Mouse (Mus musculus): ENCODE results near the gene Olfr1044. TPM values are rescaled to one million over a fixed set of nuclear protein-coding genes. Genes with fewer than 3 reads are reported as not detected.
"Not testable (repeated sequence)": the region's sequence is repeated elsewhere in the genome, so short reads cannot be mapped to it uniquely, and the experiment has no call there.

Olfr1044 gene
- total RNA-seq (2015; ENCODE audit: low replicate concordance), result not detected in 2 replicates
- not detected in 2 replicates for total RNA-seq (2017; ENCODE audit: low replicate concordance)

- ATAC-seq (replicated peaks; ENCODE audit: low FRiP score, poor library complexity, severe bottlenecking), result no peak
These were observed at the start of gene Olfr1044 for GRCm38 (mm10) chr2:86177720-86178119. Gene Olfr1044 (minus strand): TSS chr2:86177820.

GRCm38 (mm10) chr2:86219214-86219613, 41.6 kb upstream of the Olfr1044 start, which contains the start of gene Olfr1046:
Gene Olfr1046 (minus strand): TSS chr2:86219314.
- no peak for ATAC-seq (replicated peaks; ENCODE audit: low FRiP score, poor library complexity, severe bottlenecking)

GRCm38 (mm10) chr2:86202909-86203308, 25.3 kb upstream of the Olfr1044 start, which contains the start of gene Olfr1045:
Gene Olfr1045 (minus strand): TSS chr2:86203009.
- no peak for ATAC-seq (replicated peaks; ENCODE audit: low FRiP score, poor library complexity, severe bottlenecking)

GRCm38 (mm10) chr2:86195863-86196262, 18.2 kb upstream of the Olfr1044 start:
- ATAC-seq (replicated peaks; ENCODE audit: low FRiP score, poor library complexity, severe bottlenecking), result no peak

- ATAC-seq (replicated peaks; ENCODE audit: low FRiP score, poor library complexity, severe bottlenecking), result no peak
These were observed 8.0 kb upstream of the Olfr1044 start, which contains the start of gene Olfr52 for GRCm38 (mm10) chr2:86185583-86185982. Gene Olfr52 (minus strand): TSS chr2:86185683.

- ATAC-seq (replicated peaks; ENCODE audit: low FRiP score, poor library complexity, severe bottlenecking), result no peak
These were observed 2.3 kb upstream of the Olfr1044 start for GRCm38 (mm10) chr2:86179950-86180349.

- ATAC-seq (replicated peaks; ENCODE audit: low FRiP score, poor library complexity, severe bottlenecking), result not testable (repeated sequence)
These were observed 2.2 kb downstream of the Olfr1044 start for GRCm38 (mm10) chr2:86175422-86175821.

GRCm38 (mm10) chr2:86167422-86167821, 10.2 kb downstream of the Olfr1044 start, which contains the start of gene Olfr1043:
Gene Olfr1043 (minus strand): TSS chr2:86167522.
- no peak for ATAC-seq (replicated peaks; ENCODE audit: low FRiP score, poor library complexity, severe bottlenecking)

- ATAC-seq (replicated peaks; ENCODE audit: low FRiP score, poor library complexity, severe bottlenecking), result no peak
These were observed 15.9 kb downstream of the Olfr1044 start, which contains the start of gene Olfr1042 for GRCm38 (mm10) chr2:86161738-86162137. Gene Olfr1042 (minus strand): TSS chr2:86161838.

GRCm38 (mm10) chr2:86146632-86147031, 31.0 kb downstream of the Olfr1044 start, which contains the start of gene Olfr1040:
Gene Olfr1040 (minus strand): TSS chr2:86146732.
- ATAC-seq (replicated peaks; ENCODE audit: low FRiP score, poor library complexity, severe bottlenecking), result no peak

GRCm38 (mm10) chr2:86135828-86136227, 41.8 kb downstream of the Olfr1044 start, which contains the start of gene Olfr1039:
Gene Olfr1039 (minus strand): TSS chr2:86135928.
- ATAC-seq (replicated peaks; ENCODE audit: low FRiP score, poor library complexity, severe bottlenecking), result no peak

Other genes starting within 250 kb of the Olfr1044 start
- gene Olfr1028, start 227.4 kb downstream of the Olfr1044 start, total RNA-seq (2015; ENCODE audit: low replicate concordance), result not detected in 2 replicates
- not detected in 2 replicates for gene Olfr1028, start 227.4 kb downstream of the Olfr1044 start, total RNA-seq (2017; ENCODE audit: low replicate concordance)
- gene Olfr1029, start 203.9 kb downstream of the Olfr1044 start, total RNA-seq (2015; ENCODE audit: low replicate concordance), result not detected in 2 replicates
- gene Olfr1029, start 203.9 kb downstream of the Olfr1044 start, total RNA-seq (2017; ENCODE audit: low replicate concordance), result not detected in 2 replicates
- gene Olfr1030, start 198.5 kb downstream of the Olfr1044 start, total RNA-seq (2015; ENCODE audit: low replicate concordance), result not detected in 2 replicates
- gene Olfr1030, start 198.5 kb downstream of the Olfr1044 start, total RNA-seq (2017; ENCODE audit: low replicate concordance), result not detected in 2 replicates
- not detected in 2 replicates for gene Olfr1031, start 187.5 kb downstream of the Olfr1044 start, total RNA-seq (2015; ENCODE audit: low replicate concordance)
- not detected in 2 replicates for gene Olfr1031, start 187.5 kb downstream of the Olfr1044 start, total RNA-seq (2017; ENCODE audit: low replicate concordance)
- gene Olfr1032, start 172.3 kb downstream of the Olfr1044 start, total RNA-seq (2015; ENCODE audit: low replicate concordance), result not detected in 2 replicates
- gene Olfr1032, start 172.3 kb downstream of the Olfr1044 start, total RNA-seq (2017; ENCODE audit: low replicate concordance), result not detected in 2 replicates
- gene Olfr1033, start 157.2 kb downstream of the Olfr1044 start, total RNA-seq (2015; ENCODE audit: low replicate concordance), result not detected in 2 replicates
- gene Olfr1033, start 157.2 kb downstream of the Olfr1044 start, total RNA-seq (2017; ENCODE audit: low replicate concordance), result not detected in 2 replicates
- not detected in 2 replicates for gene Olfr1034, start 132.0 kb downstream of the Olfr1044 start, total RNA-seq (2015; ENCODE audit: low replicate concordance)
- not detected in 2 replicates for gene Olfr1034, start 132.0 kb downstream of the Olfr1044 start, total RNA-seq (2017; ENCODE audit: low replicate concordance)
- not detected in 2 replicates for gene Olfr1036, start 103.8 kb downstream of the Olfr1044 start, total RNA-seq (2015; ENCODE audit: low replicate concordance)
- not detected in 2 replicates for gene Olfr1036, start 103.8 kb downstream of the Olfr1044 start, total RNA-seq (2017; ENCODE audit: low replicate concordance)
- gene Olfr1037, start 90.4 kb downstream of the Olfr1044 start, total RNA-seq (2015; ENCODE audit: low replicate concordance), result not detected in 2 replicates
- gene Olfr1037, start 90.4 kb downstream of the Olfr1044 start, total RNA-seq (2017; ENCODE audit: low replicate concordance), result not detected in 2 replicates
- gene Olfr1039, start 41.9 kb downstream of the Olfr1044 start, total RNA-seq (2015; ENCODE audit: low replicate concordance), result not detected in 2 replicates
- gene Olfr1039, start 41.9 kb downstream of the Olfr1044 start, total RNA-seq (2017; ENCODE audit: low replicate concordance), result not detected in 2 replicates
- gene Olfr1040, start 31.1 kb downstream of the Olfr1044 start, total RNA-seq (2015; ENCODE audit: low replicate concordance), result not detected in 2 replicates
- gene Olfr1040, start 31.1 kb downstream of the Olfr1044 start, total RNA-seq (2017; ENCODE audit: low replicate concordance), result not detected in 2 replicates
- not detected in 2 replicates for gene Olfr1042, start 16.0 kb downstream of the Olfr1044 start, total RNA-seq (2015; ENCODE audit: low replicate concordance)
- gene Olfr1042, start 16.0 kb downstream of the Olfr1044 start, total RNA-seq (2017; ENCODE audit: low replicate concordance), result not detected in 2 replicates
- not detected in 2 replicates for gene Olfr1043, start 10.3 kb downstream of the Olfr1044 start, total RNA-seq (2015; ENCODE audit: low replicate concordance)
- gene Olfr1043, start 10.3 kb downstream of the Olfr1044 start, total RNA-seq (2017; ENCODE audit: low replicate concordance), result not detected in 2 replicates
- not detected in 2 replicates for gene Olfr52, start 7.9 kb upstream of the Olfr1044 start, total RNA-seq (2015; ENCODE audit: low replicate concordance)
- not detected in 2 replicates for gene Olfr52, start 7.9 kb upstream of the Olfr1044 start, total RNA-seq (2017; ENCODE audit: low replicate concordance)
- not detected in 2 replicates for gene Olfr1045, start 25.2 kb upstream of the Olfr1044 start, total RNA-seq (2015; ENCODE audit: low replicate concordance)
- not detected in 2 replicates for gene Olfr1045, start 25.2 kb upstream of the Olfr1044 start, total RNA-seq (2017; ENCODE audit: low replicate concordance)
- gene Olfr1046, start 41.5 kb upstream of the Olfr1044 start, total RNA-seq (2015; ENCODE audit: low replicate concordance), result not detected in 2 replicates
- not detected in 2 replicates for gene Olfr1046, start 41.5 kb upstream of the Olfr1044 start, total RNA-seq (2017; ENCODE audit: low replicate concordance)
- not detected in 2 replicates for gene Olfr1047, start 53.6 kb upstream of the Olfr1044 start, total RNA-seq (2015; ENCODE audit: low replicate concordance)
- not detected in 2 replicates for gene Olfr1047, start 53.6 kb upstream of the Olfr1044 start, total RNA-seq (2017; ENCODE audit: low replicate concordance)
- not detected in 2 replicates for gene Olfr1048, start 62.5 kb upstream of the Olfr1044 start, total RNA-seq (2015; ENCODE audit: low replicate concordance)
- not detected in 2 replicates for gene Olfr1048, start 62.5 kb upstream of the Olfr1044 start, total RNA-seq (2017; ENCODE audit: low replicate concordance)
- not detected in 2 replicates for gene Olfr1049, start 80.5 kb upstream of the Olfr1044 start, total RNA-seq (2015; ENCODE audit: low replicate concordance)
- gene Olfr1049, start 80.5 kb upstream of the Olfr1044 start, total RNA-seq (2017; ENCODE audit: low replicate concordance), result not detected in 2 replicates
- not detected in 2 replicates for gene Olfr1051, start 101.3 kb upstream of the Olfr1044 start, total RNA-seq (2015; ENCODE audit: low replicate concordance)
- gene Olfr1051, start 101.3 kb upstream of the Olfr1044 start, total RNA-seq (2017; ENCODE audit: low replicate concordance), result not detected in 2 replicates
- gene Olfr1052, start 114.6 kb upstream of the Olfr1044 start, total RNA-seq (2015; ENCODE audit: low replicate concordance), result not detected in 2 replicates
- gene Olfr1052, start 114.6 kb upstream of the Olfr1044 start, total RNA-seq (2017; ENCODE audit: low replicate concordance), result not detected in 2 replicates
- not detected in 2 replicates for gene Olfr1053, start 137.5 kb upstream of the Olfr1044 start, total RNA-seq (2015; ENCODE audit: low replicate concordance)
- not detected in 2 replicates for gene Olfr1053, start 137.5 kb upstream of the Olfr1044 start, total RNA-seq (2017; ENCODE audit: low replicate concordance)
- not detected in 2 replicates for gene Olfr1054, start 157.6 kb upstream of the Olfr1044 start, total RNA-seq (2015; ENCODE audit: low replicate concordance)
- not detected in 2 replicates for gene Olfr1054, start 157.6 kb upstream of the Olfr1044 start, total RNA-seq (2017; ENCODE audit: low replicate concordance)
- gene Olfr1055, start 172.5 kb upstream of the Olfr1044 start, total RNA-seq (2015; ENCODE audit: low replicate concordance), result not detected in 2 replicates
- gene Olfr1055, start 172.5 kb upstream of the Olfr1044 start, total RNA-seq (2017; ENCODE audit: low replicate concordance), result not detected in 2 replicates
- gene Olfr1056, start 184.6 kb upstream of the Olfr1044 start, total RNA-seq (2015; ENCODE audit: low replicate concordance), result not detected in 2 replicates
- not detected in 2 replicates for gene Olfr1056, start 184.6 kb upstream of the Olfr1044 start, total RNA-seq (2017; ENCODE audit: low replicate concordance)
- gene Olfr1057, start 200.6 kb upstream of the Olfr1044 start, total RNA-seq (2015; ENCODE audit: low replicate concordance), result not detected in 2 replicates
- gene Olfr1057, start 200.6 kb upstream of the Olfr1044 start, total RNA-seq (2017; ENCODE audit: low replicate concordance), result not detected in 2 replicates
- gene Olfr1058, start 210.7 kb upstream of the Olfr1044 start, total RNA-seq (2015; ENCODE audit: low replicate concordance), result not detected in 2 replicates
- gene Olfr1058, start 210.7 kb upstream of the Olfr1044 start, total RNA-seq (2017; ENCODE audit: low replicate concordance), result not detected in 2 replicates
- gene Olfr1061, start 236.2 kb upstream of the Olfr1044 start, total RNA-seq (2015; ENCODE audit: low replicate concordance), result not detected in 2 replicates
- not detected in 2 replicates for gene Olfr1061, start 236.2 kb upstream of the Olfr1044 start, total RNA-seq (2017; ENCODE audit: low replicate concordance)
- not detected in 2 replicates for gene Olfr1062, start 248.9 kb upstream of the Olfr1044 start, total RNA-seq (2015; ENCODE audit: low replicate concordance)
- gene Olfr1062, start 248.9 kb upstream of the Olfr1044 start, total RNA-seq (2017; ENCODE audit: low replicate concordance), result not detected in 2 replicates